Mouse (Mus musculus) ovary, adult 10 weeks (tissue): ENCODE data around the gene Fbxo48. TPM values are rescaled to one million over a fixed set of nuclear protein-coding genes. Genes with fewer than 3 reads are reported as not detected.

ENCODE experiments used
- polyA plus RNA-seq: library from polyadenylated mRNA; stranded (reverse); fragments of 350-450 nt; fragmentation: Illumina TruSeq; extraction: RNeasy Lipid Tissue Mini Kit (QIAGEN cat#74804); gene quantifications from one replicate; pipeline ENCODE4 v1.2.3, GENCODE M21; 2014

Fbxo48 gene
- 4.6 TPM for polyA plus RNA-seq

DNA sequence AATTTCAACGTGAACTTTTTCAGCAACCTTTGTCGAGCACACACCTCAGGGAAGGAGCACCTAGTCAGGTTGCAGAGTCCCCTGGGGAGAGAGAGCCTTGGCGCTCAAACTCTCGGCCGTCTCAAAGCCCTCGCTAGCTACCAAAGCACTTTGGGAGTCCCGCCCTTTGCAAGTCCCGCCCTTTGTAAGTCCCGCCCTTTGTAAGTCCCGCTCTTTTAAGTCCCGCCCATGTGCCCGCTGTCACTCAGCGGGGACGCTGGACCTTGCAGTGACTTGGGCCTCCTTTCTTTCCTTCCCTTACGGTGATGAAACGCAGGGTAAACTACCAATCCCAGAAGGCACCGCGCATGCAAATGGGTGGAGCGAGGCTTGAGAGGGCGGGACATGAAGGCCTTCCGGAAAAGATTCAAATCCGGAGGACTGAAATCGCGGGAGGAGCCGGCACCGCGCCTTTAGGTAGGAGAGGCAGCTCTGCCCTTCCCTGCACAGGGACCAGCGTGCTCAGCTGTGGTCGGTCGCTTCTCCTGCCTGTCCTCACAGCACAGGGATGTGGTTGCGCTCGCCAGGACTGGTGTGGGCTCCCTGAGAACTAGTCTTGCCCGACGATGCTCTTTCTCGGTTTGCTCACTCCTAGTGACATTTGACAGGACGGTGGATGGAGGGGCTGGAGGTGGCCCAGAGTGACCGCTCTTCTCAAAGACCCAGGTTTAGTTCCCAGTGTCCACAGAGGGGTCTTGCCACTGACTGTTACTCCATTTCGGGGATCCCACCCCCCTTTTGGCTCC lies at the start of gene Fbxo48:
Gene Fbxo48, plus strand, starts transcription at position 400 of the 785 bp plus-strand sequence.

Other genes with a start within 250 kb of the Fbxo48 start
- 50.5 TPM for gene Egfr, start 199.2 kb upstream of the Fbxo48 start, polyA plus RNA-seq
- gene Cnrip1, start 100.2 kb downstream of the Fbxo48 start, polyA plus RNA-seq: 20.2 TPM
- 33.6 TPM for gene Plek, start 101.0 kb downstream of the Fbxo48 start, polyA plus RNA-seq
- gene Ppp3r1, start 207.9 kb downstream of the Fbxo48 start, polyA plus RNA-seq: 461 TPM
- gene Wdr92, start 230.7 kb downstream of the Fbxo48 start, polyA plus RNA-seq: 26.0 TPM